Mouse (Mus musculus): ENCODE data around the gene Nck2. TPM values are rescaled to one million over a fixed set of nuclear protein-coding genes. Genes with fewer than 3 reads are reported as not detected.

The Nck2 gene
- polyA plus RNA-seq, 1 experiment, result 21.0 TPM

GRCm38 (mm10) chr1:43601054-43601453, 156.7 kb downstream of the Nck2 start:
- no peak overlapping the region for H3K27ac ChIP-seq (ENCODE audit: control insufficient read depth, insufficient read depth, low read depth, low read length, poor library complexity)
- WGBS, result 71% methylated on average over 8 of the region's 8 CpGs
- no peak overlapping the region for H3K4me3 ChIP-seq (replicated peaks; ENCODE audit: control insufficient read depth, low read depth, low read length)
- TF ChIP-seq CTCF (IDR thresholded peaks at IDR 0.05; ENCODE audit: control insufficient read depth, insufficient read depth, low read length), result no peak
- no peak for TF ChIP-seq POLR2A (IDR thresholded peaks at IDR 0.05; ENCODE audit: borderline replicate concordance, control insufficient read depth, low read depth, low read length)
- H3K4me1 ChIP-seq (ENCODE audit: control insufficient read depth, insufficient read depth, low read length), result no peaks in the 10 kb centered on the region

- TF ChIP-seq CTCF (IDR thresholded peaks at IDR 0.05; ENCODE audit: control insufficient read depth, insufficient read depth, low read length) (no peak), POLR2A (IDR thresholded peaks at IDR 0.05; ENCODE audit: borderline replicate concordance, control insufficient read depth, low read depth, low read length) (no peak)
- H3K4me3 ChIP-seq (replicated peaks; ENCODE audit: control insufficient read depth, low read depth, low read length), result no peak overlapping the region
- H3K4me1 ChIP-seq (ENCODE audit: control insufficient read depth, insufficient read depth, low read length), result no peaks in the 10 kb centered on the region
- 67% methylated on average over 4 of the region's 4 CpGs for WGBS
- H3K27ac ChIP-seq (ENCODE audit: control insufficient read depth, insufficient read depth, low read depth, low read length, poor library complexity), result no peak overlapping the region
Measured at GRCm38 (mm10) chr1:43615948-43616347, 171.6 kb downstream of the Nck2 start.

Other genes starting within 250 kb of the Nck2 start
- 3.4 and 9.0 TPM in 2 replicates for gene Fhl2, start 247.6 kb upstream of the Nck2 start, polyA plus RNA-seq (2011; ENCODE audit: insufficient read depth, insufficient read length, low replicate concordance, missing spikeins)

All from bone marrow, adult 2 months (tissue).